Mouse (Mus musculus): ENCODE measurements around the gene Fam193b. TPM values are rescaled to one million over a fixed set of nuclear protein-coding genes. Genes with fewer than 3 reads are reported as not detected.

Fam193b gene
- polyA plus RNA-seq, 1 experiment from 2014 or later = 32.1 TPM

DNA sequence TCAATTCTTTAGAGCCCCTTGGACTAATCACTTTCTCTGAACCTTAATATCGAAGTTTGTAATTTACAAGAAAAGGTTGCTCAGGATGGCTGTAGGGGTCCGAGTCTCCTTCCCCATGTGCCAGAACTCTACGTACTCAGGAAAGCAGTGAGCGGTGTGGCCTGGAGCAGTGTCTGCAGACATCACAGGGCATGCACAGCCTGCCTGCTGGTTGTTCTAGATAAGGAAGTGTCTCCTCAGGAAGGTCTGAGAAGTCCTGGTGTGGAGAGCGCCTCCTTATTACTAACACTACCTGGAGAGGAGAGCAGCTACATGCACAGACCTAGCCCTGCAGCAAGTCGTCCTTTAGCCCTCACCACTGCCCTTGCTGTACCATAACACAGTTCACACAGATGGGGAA lies 26.1 kb downstream of the Fam193b start:
- Histone ChIP-seq H3K4me1 (ENCODE audit: control insufficient read depth, insufficient read depth, low read length) (no peaks in the 10 kb centered on the region), H3K9me3 (ENCODE audit: control insufficient read depth, low read length) (no peaks in the 10 kb centered on the region), H3K9ac (ENCODE audit: low read depth, low read length) (no peak overlapping the region), H3K36me3 (ENCODE audit: control insufficient read depth, insufficient read depth, low read length) (peaks cover 100% of the 10 kb centered on the region), H3K27me3 (replicated peaks; ENCODE audit: control insufficient read depth, insufficient read depth, low read length) (no peaks in the 10 kb centered on the region), H3K27ac (replicated peaks; ENCODE audit: low read depth, low read length) (no peak overlapping the region), H3K4me3 (ENCODE audit: low read depth, low read length) (no peak overlapping the region), H3K4me2 (ENCODE audit: low read depth, low read length) (no peak overlapping the region)
- no peak for ATAC-seq (ENCODE audit: low read depth)
- no peak for DNase-seq (ENCODE audit: low spot score)
- WGBS = 89% methylated on average over 6 of the region's 6 CpGs

DNA sequence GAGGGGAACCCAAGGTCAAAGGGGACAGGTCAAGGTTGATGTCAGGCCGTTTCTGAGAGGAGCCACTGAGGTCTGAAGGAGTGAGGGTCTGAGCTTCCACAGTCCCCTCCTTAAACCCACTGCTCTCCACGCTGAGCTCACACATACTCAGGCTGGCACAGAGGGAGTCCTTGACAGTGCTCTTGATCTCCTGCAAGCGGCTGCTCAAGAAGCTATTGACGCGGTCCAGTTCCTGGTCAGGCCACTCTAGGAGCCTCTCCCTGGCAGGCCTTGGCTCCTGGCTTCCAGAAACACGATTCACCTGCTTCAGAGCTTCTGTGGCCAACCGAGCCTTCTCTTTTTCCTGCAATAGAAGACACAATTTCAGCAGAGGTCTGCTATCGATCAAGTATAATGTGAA lies 27.5 kb downstream of the Fam193b start:
- no peaks in the 10 kb centered on the region for H3K9me3 ChIP-seq (ENCODE audit: control insufficient read depth, low read length)
- WGBS = 85% methylated on average over 8 of the region's 8 CpGs
- H3K4me1 ChIP-seq (ENCODE audit: control insufficient read depth, insufficient read depth, low read length) = no peaks in the 10 kb centered on the region
- H3K4me2 ChIP-seq (ENCODE audit: low read depth, low read length) = no peak overlapping the region
- ATAC-seq (ENCODE audit: low read depth) (no peak), DNase-seq (ENCODE audit: low spot score) (no peak)
- no peak overlapping the region for H3K9ac ChIP-seq (ENCODE audit: low read depth, low read length)
- peaks cover 100% of the 10 kb centered on the region for H3K36me3 ChIP-seq (ENCODE audit: control insufficient read depth, insufficient read depth, low read length)
- H3K4me3 ChIP-seq (ENCODE audit: low read depth, low read length) = no peak overlapping the region
- H3K27ac ChIP-seq (replicated peaks; ENCODE audit: low read depth, low read length) = no peak overlapping the region
- H3K27me3 ChIP-seq (replicated peaks; ENCODE audit: control insufficient read depth, insufficient read depth, low read length) = no peaks in the 10 kb centered on the region

DNA sequence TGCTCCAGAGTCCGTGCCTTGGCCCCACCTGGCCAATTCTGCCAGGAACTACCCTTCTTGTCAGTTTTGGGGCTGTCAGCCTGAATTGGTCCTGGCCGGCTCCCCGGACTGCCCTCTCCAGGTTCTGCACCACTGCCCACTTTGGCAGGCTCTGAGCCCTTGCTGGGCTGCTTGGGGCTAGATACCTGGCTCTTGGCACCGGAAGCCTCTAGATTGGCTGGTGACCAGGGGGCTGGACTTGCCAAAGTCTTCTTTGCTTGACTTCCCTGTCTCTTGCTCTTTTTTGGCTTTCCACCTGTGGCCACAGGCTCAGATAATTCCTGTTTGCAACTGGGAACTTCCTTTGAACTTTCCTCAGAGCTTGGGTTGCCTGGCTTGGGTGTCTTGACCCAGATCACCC lies 28.0 kb downstream of the Fam193b start:
- no peaks in the 10 kb centered on the region for H3K9me3 ChIP-seq (ENCODE audit: control insufficient read depth, low read length)
- H3K27ac ChIP-seq (replicated peaks; ENCODE audit: low read depth, low read length) = no peak overlapping the region
- H3K9ac ChIP-seq (ENCODE audit: low read depth, low read length) = no peak overlapping the region
- H3K36me3 ChIP-seq (ENCODE audit: control insufficient read depth, insufficient read depth, low read length) = peaks cover 94% of the 10 kb centered on the region
- H3K4me2 ChIP-seq (ENCODE audit: low read depth, low read length) = no peak overlapping the region
- DNase-seq (ENCODE audit: low spot score) = no peak
- H3K4me1 ChIP-seq (ENCODE audit: control insufficient read depth, insufficient read depth, low read length) = no peaks in the 10 kb centered on the region
- no peak for ATAC-seq (ENCODE audit: low read depth)
- H3K27me3 ChIP-seq (replicated peaks; ENCODE audit: control insufficient read depth, insufficient read depth, low read length) = no peaks in the 10 kb centered on the region
- H3K4me3 ChIP-seq (ENCODE audit: low read depth, low read length) = no peak overlapping the region
- 91% methylated on average over 4 of the region's 4 CpGs for WGBS

DNA sequence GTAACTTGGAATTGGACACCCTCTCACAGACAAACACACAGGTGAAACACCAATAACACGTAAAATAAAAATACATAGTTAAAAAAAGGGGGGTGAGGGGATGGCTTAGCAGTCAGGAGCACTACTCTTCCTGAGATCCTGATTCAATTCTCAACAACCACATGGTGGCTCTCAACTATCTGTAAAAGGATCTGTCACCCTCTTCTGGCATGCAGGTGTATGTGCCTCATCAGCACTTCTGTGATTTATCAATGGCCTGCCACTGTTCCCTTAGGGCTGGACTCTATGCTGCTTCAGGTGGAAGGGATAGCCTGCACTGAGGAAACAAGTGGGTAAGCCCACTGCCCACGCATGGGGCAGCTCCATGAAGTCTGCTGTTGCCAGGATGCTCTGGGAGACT lies 30.0 kb downstream of the Fam193b start:
- H3K27ac ChIP-seq (replicated peaks; ENCODE audit: low read depth, low read length) = no peak overlapping the region
- 96% methylated on average over 2 of the region's 2 CpGs for WGBS
- peaks cover 74% of the 10 kb centered on the region for H3K36me3 ChIP-seq (ENCODE audit: control insufficient read depth, insufficient read depth, low read length)

DNA sequence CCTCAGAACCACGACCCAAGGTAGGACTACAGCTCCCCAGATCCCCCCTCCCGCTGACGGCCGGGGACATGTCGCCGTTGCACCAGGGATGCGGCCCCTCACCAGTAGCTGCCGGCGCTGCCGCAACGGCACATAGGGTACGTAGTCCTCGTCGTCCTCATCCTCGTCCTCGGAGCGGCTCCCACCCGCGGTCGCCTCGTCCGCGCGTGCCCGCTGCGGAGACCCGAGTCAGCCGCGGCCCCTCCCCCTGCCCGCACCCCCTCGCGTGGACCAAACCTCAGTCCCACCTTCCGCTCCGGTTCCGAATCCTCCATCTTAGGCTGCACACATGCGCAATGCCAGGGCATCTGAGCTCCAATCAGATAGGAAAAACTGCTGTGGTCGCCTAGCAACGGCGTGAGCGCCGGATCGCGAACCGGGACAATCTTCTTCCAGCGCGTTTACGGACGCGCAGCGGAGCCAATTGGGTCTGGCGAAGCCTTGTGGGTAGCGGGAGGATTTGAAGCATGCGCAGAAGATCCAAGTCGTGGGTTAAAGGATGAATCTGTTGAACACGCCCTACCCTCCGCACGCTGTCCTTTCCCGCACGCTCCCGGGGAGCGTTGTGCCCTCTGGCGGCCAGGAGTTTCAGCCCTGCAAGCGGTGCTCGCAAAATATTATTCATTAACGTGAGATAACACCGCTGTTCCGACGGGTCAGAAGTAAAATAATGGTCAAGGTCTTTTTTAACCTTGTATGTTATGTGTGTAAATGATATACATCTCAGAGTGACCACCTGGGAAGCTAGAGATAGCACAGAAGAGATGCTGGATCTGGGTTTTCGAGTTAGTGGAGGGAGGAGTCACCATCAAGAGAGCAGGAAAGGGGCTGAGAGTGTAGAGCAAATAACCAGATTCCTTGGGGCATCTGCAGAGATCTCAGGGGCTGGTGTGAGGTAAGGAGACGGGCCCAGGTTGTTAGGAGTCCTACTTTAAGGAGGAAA lies 34.4 kb downstream of the Fam193b start, which contains the start of gene Ddx41:
Gene Ddx41 (minus strand): TSS at position 465 of the 982 bp plus-strand sequence.
- DNase-seq (ENCODE audit: low spot score) = peak; percentile 100
- no peaks in the 10 kb centered on the region for H3K27me3 ChIP-seq (replicated peaks; ENCODE audit: control insufficient read depth, insufficient read depth, low read length)
- under 1% methylated on average over 67 of the region's 70 CpGs for WGBS
- peaks cover 9% of the 10 kb centered on the region for H3K4me1 ChIP-seq (ENCODE audit: control insufficient read depth, insufficient read depth, low read length)
- peak within 1 kb of the TSS; percentile 24; the same call in 1 of the 2 replicates for H3K27ac ChIP-seq (replicated peaks; ENCODE audit: low read depth, low read length)
- peak within 1 kb of the TSS; percentile 93 for H3K4me2 ChIP-seq (ENCODE audit: low read depth, low read length)
- H3K9me3 ChIP-seq (ENCODE audit: control insufficient read depth, low read length) = no peaks in the 10 kb centered on the region
- H3K36me3 ChIP-seq (ENCODE audit: control insufficient read depth, insufficient read depth, low read length) = peaks cover 65% of the 10 kb centered on the region
- peak; percentile 98 for ATAC-seq (ENCODE audit: low read depth)
- H3K9ac ChIP-seq (ENCODE audit: low read depth, low read length) = peak within 1 kb of the TSS; percentile 78
- peak within 1 kb of the TSS; percentile 82 for H3K4me3 ChIP-seq (ENCODE audit: low read depth, low read length)

More for the DNA sequence above, 30.0 kb downstream of the Fam193b start:
- no peak overlapping the region for H3K4me2 ChIP-seq (ENCODE audit: low read depth, low read length)
- DNase-seq (ENCODE audit: low spot score) (no peak), ATAC-seq (ENCODE audit: low read depth) (no peak)
- H3K27me3 ChIP-seq (replicated peaks; ENCODE audit: control insufficient read depth, insufficient read depth, low read length) = no peaks in the 10 kb centered on the region
- no peak overlapping the region for H3K4me3 ChIP-seq (ENCODE audit: low read depth, low read length)
- H3K9ac ChIP-seq (ENCODE audit: low read depth, low read length) = no peak overlapping the region
- no peaks in the 10 kb centered on the region for H3K4me1 ChIP-seq (ENCODE audit: control insufficient read depth, insufficient read depth, low read length)
- no peaks in the 10 kb centered on the region for H3K9me3 ChIP-seq (ENCODE audit: control insufficient read depth, low read length)

DNA sequence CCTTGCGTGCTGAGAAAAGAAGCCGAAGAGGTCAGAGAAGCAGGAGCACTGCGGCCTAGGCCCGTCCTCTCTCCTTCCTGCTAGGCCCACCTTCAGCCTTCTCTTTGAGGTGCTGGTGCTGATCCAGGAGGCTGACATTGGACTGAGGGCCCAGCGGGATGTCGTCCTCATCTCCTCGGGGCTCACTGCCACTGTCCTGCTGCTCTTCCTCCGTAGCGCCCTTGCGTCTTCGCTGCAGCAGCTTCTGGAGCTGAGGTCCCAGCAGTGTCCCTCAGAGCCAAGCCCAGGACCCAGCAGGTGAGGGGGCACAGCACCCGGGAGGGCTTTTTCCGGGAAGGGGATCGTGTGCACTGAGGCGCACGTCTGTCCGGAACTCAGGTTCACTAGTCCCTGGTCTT lies 35.1 kb downstream of the Fam193b start:
- Histone ChIP-seq H3K27me3 (replicated peaks; ENCODE audit: control insufficient read depth, insufficient read depth, low read length) (no peaks in the 10 kb centered on the region), H3K36me3 (ENCODE audit: control insufficient read depth, insufficient read depth, low read length) (peaks cover 63% of the 10 kb centered on the region), H3K4me3 (ENCODE audit: low read depth, low read length) (peak overlapping the region; percentile 82), H3K27ac (replicated peaks; ENCODE audit: low read depth, low read length) (no peak overlapping the region), H3K4me2 (ENCODE audit: low read depth, low read length) (peak overlapping the region; percentile 93), H3K9me3 (ENCODE audit: control insufficient read depth, low read length) (no peaks in the 10 kb centered on the region), H3K9ac (ENCODE audit: low read depth, low read length) (peak overlapping the region; percentile 78), H3K4me1 (ENCODE audit: control insufficient read depth, insufficient read depth, low read length) (peaks cover 9% of the 10 kb centered on the region)
- ATAC-seq (ENCODE audit: low read depth) = no peak; the same call in 1 of the 2 replicates
- no peak for DNase-seq (ENCODE audit: low spot score)
- 22% methylated on average over 12 of the region's 17 CpGs for WGBS

DNA sequence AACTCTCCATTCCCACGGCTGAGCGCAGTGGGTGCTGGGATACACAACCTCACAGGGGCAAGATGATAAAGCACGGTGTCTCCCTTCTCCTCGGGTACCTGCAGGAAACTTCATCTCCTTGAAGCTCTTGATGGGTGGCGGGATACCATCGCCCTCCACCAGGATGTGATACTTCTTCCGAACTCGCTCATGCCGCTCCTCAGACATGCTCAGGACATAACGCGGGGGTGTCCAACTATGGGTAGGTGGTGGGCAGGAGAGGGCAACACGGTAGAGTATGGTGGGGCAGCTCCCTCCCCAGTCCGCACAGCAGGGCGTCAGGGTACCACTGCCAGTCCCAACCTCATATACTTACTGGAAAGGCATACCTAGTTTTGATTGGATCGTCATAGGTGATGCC lies 35.7 kb downstream of the Fam193b start:
- peak overlapping the region; percentile 93 for H3K4me2 ChIP-seq (ENCODE audit: low read depth, low read length)
- H3K9ac ChIP-seq (ENCODE audit: low read depth, low read length) = peak overlapping the region; percentile 78; the same call in 1 of the 2 replicates
- no peaks in the 10 kb centered on the region for H3K9me3 ChIP-seq (ENCODE audit: control insufficient read depth, low read length)
- H3K27ac ChIP-seq (replicated peaks; ENCODE audit: low read depth, low read length) = no peak overlapping the region
- H3K4me1 ChIP-seq (ENCODE audit: control insufficient read depth, insufficient read depth, low read length) = peaks cover 9% of the 10 kb centered on the region
- ATAC-seq (ENCODE audit: low read depth) (no peak), DNase-seq (ENCODE audit: low spot score) (no peak)
- peak overlapping the region; percentile 82 for H3K4me3 ChIP-seq (ENCODE audit: low read depth, low read length)
- peaks cover 64% of the 10 kb centered on the region for H3K36me3 ChIP-seq (ENCODE audit: control insufficient read depth, insufficient read depth, low read length)
- WGBS = 92% methylated on average over 15 of the region's 15 CpGs
- no peaks in the 10 kb centered on the region for H3K27me3 ChIP-seq (replicated peaks; ENCODE audit: control insufficient read depth, insufficient read depth, low read length)

DNA sequence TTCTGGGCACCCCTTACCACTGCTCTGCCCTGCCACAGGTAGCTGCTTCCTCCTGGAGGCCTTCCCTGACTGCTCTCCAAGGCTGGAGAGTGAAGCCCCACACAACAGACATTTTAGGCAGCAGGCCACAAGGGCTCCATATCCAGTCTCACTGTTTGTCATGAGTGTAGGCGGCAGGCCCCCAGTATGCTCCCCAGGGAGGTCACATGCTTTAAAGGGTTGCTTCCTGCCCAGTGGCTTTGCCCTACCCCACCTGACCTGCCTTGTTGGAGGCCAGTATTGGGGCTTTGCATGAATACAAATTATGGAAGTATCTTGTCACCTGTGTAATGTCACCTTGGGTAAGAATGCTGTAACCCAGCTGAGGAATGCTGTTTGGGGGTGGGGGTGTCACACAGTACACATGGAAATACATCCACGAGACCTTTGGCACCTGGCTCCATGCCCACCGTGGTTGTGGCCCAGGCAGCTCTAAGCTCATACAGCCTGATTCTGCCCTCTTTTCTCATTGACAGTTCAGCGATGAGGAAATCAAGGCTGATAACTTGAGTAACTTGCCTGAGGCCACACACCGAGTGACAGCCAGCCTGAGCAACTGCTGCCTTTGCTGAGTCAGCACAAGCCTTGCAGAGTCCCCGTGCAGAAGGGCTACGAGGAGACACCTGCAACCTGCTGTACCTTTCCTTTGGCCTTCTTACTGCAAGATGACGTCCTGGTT lies 41.6 kb downstream of the Fam193b start, which contains the start of gene Dok3:
Gene Dok3 (minus strand): TSS at position 99 of the 718 bp plus-strand sequence.
- no peak within 1 kb of the TSS for H3K4me2 ChIP-seq (ENCODE audit: low read depth, low read length)
- DNase-seq (ENCODE audit: low spot score) (no peak), ATAC-seq (ENCODE audit: low read depth) (no peak)
- H3K4me3 ChIP-seq (ENCODE audit: low read depth, low read length) = no peak within 1 kb of the TSS
- 73% methylated on average over 8 of the region's 8 CpGs for WGBS
- H3K27me3 ChIP-seq (replicated peaks; ENCODE audit: control insufficient read depth, insufficient read depth, low read length) = no peaks in the 10 kb centered on the region
- H3K9me3 ChIP-seq (ENCODE audit: control insufficient read depth, low read length) = no peaks in the 10 kb centered on the region
- H3K9ac ChIP-seq (ENCODE audit: low read depth, low read length) = no peak within 1 kb of the TSS
- H3K36me3 ChIP-seq (ENCODE audit: control insufficient read depth, insufficient read depth, low read length) = peaks cover 50% of the 10 kb centered on the region
- H3K27ac ChIP-seq (replicated peaks; ENCODE audit: low read depth, low read length) = no peak within 1 kb of the TSS
- H3K4me1 ChIP-seq (ENCODE audit: control insufficient read depth, insufficient read depth, low read length) = no peaks in the 10 kb centered on the region
